Mouse (Mus musculus) MEL (cell line): ENCODE data around the gene Daw1. TPM values are rescaled to one million over a fixed set of nuclear protein-coding genes. Genes with fewer than 3 reads are reported as not detected.

Source experiments
- DNase-seq: peaks from one replicate; pipeline ENCODE4 v3.0.0; 2011; ENCODE audit warnings: low read depth, low spot score
- H3K27ac ChIP-seq: 2 replicates; pipeline ENCODE4 v1.5.1; 2012; ENCODE audit warnings: low read depth, mild to moderate bottlenecking, control low read depth, low read length, moderate library complexity; ENCODE audit not compliant: control insufficient read depth
- H3K27me3 ChIP-seq, 2 experiments: fragments of 150-350 bp in 1 of 2; sonication (generic) in 1 of 2; 2 replicates each; pipeline ENCODE4 v1.6.1; 2012; ENCODE audit warnings: low read length in 2 of 2, mild to moderate bottlenecking in 2 of 2, improper control_type of control experiment in 1 of 2, moderate library complexity in 1 of 2; ENCODE audit not compliant: insufficient read depth in 2 of 2, control insufficient read depth in 1 of 2
- H3K36me3 ChIP-seq, 2 experiments: 2 replicates each; pipeline ENCODE4 v1.6.1; 2012 to 2014; ENCODE audit warnings: low read length in 2 of 2, improper control_type of control experiment in 1 of 2, inconsistent platforms in 1 of 2, mild to moderate bottlenecking in 1 of 2; ENCODE audit not compliant: insufficient read depth in 2 of 2, control insufficient read depth in 1 of 2
- H3K4me1 ChIP-seq, 2 experiments: fragments of 150-350 bp in 1 of 2; sonication (generic) in 1 of 2; 2 replicates each; pipeline ENCODE4 v1.6.1; 2012; ENCODE audit warnings: low read length in 2 of 2, improper control_type of control experiment in 1 of 2, mild to moderate bottlenecking in 1 of 2; ENCODE audit not compliant: insufficient read depth in 2 of 2, control insufficient read depth in 1 of 2
- H3K4me3 ChIP-seq, 2 experiments: fragments of 150-350 bp in 1 of 2; sonication (generic) in 1 of 2; 2 replicates each; pipeline ENCODE4 v1.5.1; 2012; ENCODE audit warnings: low read depth in 2 of 2, low read length in 2 of 2, mild to moderate bottlenecking in 2 of 2, moderate library complexity in 2 of 2, control low read depth in 1 of 2, improper control_type of control experiment in 1 of 2; ENCODE audit not compliant: control insufficient read depth in 1 of 2, insufficient read depth in 1 of 2
- H3K79me2 ChIP-seq: 2 replicates; pipeline ENCODE4 v1.6.1; 2012; ENCODE audit warnings: mild to moderate bottlenecking, low read length, moderate library complexity; ENCODE audit not compliant: control insufficient read depth, poor library complexity, insufficient read depth
- H3K9ac ChIP-seq: 2 replicates; pipeline ENCODE4 v1.6.1; 2012; ENCODE audit warnings: low read depth, mild to moderate bottlenecking, control low read depth, low read length, moderate library complexity; ENCODE audit not compliant: control insufficient read depth, poor library complexity, severe bottlenecking
- H3K9me3 ChIP-seq: fragments of 150-350 bp; sonication (generic); replicated peaks from 2 replicates; pipeline ENCODE4 v1.6.1; 2012; ENCODE audit warnings: mild to moderate bottlenecking, low read length, improper control_type of control experiment, moderate library complexity; ENCODE audit not compliant: insufficient read depth
- BHLHE40 ChIP-seq: IDR thresholded peaks from 2 replicates; pipeline ENCODE4 v1.6.1; 2012; ENCODE audit warnings: low read depth, mild to moderate bottlenecking, inconsistent platforms, low read length, improper control_type of control experiment, borderline replicate concordance
- CTCF ChIP-seq, 3 experiments: IDR thresholded peaks in 2 of 3; conservative IDR thresholded peaks in 1 of 3; 2 replicates each; pipeline ENCODE4 v1.5.1; 2011 to 2012; ENCODE audit warnings: low read length in 3 of 3, low read depth in 2 of 3, mild to moderate bottlenecking in 2 of 3, improper control_type of control experiment in 1 of 3, inconsistent platforms in 1 of 3, mixed read lengths in 1 of 3, moderate library complexity in 1 of 3; ENCODE audit not compliant: control insufficient read depth in 1 of 3, insufficient read depth in 1 of 3, poor library complexity in 1 of 3, severe bottlenecking in 1 of 3
- E2F4 ChIP-seq: IDR thresholded peaks from 2 replicates; pipeline ENCODE4 v1.6.1; 2011; ENCODE audit warnings: low read depth, low read length, improper control_type of control experiment, borderline replicate concordance
- ELF1 ChIP-seq: IDR thresholded peaks from 2 replicates; pipeline ENCODE4 v1.6.1; 2014; ENCODE audit warnings: low read depth, mild to moderate bottlenecking, inconsistent platforms, low read length, improper control_type of control experiment, moderate library complexity
- EP300 ChIP-seq, 2 experiments: IDR thresholded peaks; 2 replicates each; pipeline ENCODE4 v1.6.1; 2011; ENCODE audit warnings: improper control_type of control experiment in 2 of 2, low read length in 2 of 2, low read depth in 1 of 2, mild to moderate bottlenecking in 1 of 2
- ETS1 ChIP-seq: IDR thresholded peaks from 2 replicates; pipeline ENCODE4 v1.6.1; 2012; ENCODE audit warnings: low read depth, mild to moderate bottlenecking, inconsistent platforms, low read length, improper control_type of control experiment, moderate library complexity
- GATA1 ChIP-seq: IDR thresholded peaks from 2 replicates; pipeline ENCODE4 v1.6.1; 2011; ENCODE audit warnings: low read depth, low read length, improper control_type of control experiment
- HCFC1 ChIP-seq: IDR thresholded peaks from 2 replicates; pipeline ENCODE4 v1.6.1; 2012; ENCODE audit warnings: low read depth, mild to moderate bottlenecking, inconsistent platforms, low read length, improper control_type of control experiment, moderate library complexity
- MAZ ChIP-seq: IDR thresholded peaks from 2 replicates; pipeline ENCODE4 v1.6.1; 2012; ENCODE audit warnings: low read depth, mild to moderate bottlenecking, inconsistent platforms, low read length, improper control_type of control experiment
- NRF1 ChIP-seq: IDR thresholded peaks from 2 replicates; pipeline ENCODE4 v1.6.1; 2014; ENCODE audit warnings: low read depth, mild to moderate bottlenecking, inconsistent platforms, low read length, improper control_type of control experiment, moderate library complexity; ENCODE audit not compliant: poor library complexity, insufficient read depth, severe bottlenecking
- POLR2AphosphoS2 ChIP-seq: IDR thresholded peaks from 2 replicates; pipeline ENCODE4 v1.6.1; 2011; ENCODE audit warnings: low read length, improper control_type of control experiment
- POLR2AphosphoS5 ChIP-seq: IDR thresholded peaks from 2 replicates; pipeline ENCODE4 v1.6.1; 2012; ENCODE audit warnings: low read depth, borderline replicate concordance, mild to moderate bottlenecking, inconsistent platforms, low read length, moderate library complexity, mixed read lengths
- SIN3A ChIP-seq: IDR thresholded peaks from 2 replicates; pipeline ENCODE4 v1.6.1; 2012; ENCODE audit warnings: low read length, improper control_type of control experiment, inconsistent platforms
- SMC3 ChIP-seq: IDR thresholded peaks from 2 replicates; pipeline ENCODE4 v1.6.1; 2011; ENCODE audit warnings: low read depth, low read length, improper control_type of control experiment
- USF1 ChIP-seq: IDR thresholded peaks from 2 replicates; pipeline ENCODE4 v1.6.1; 2014; ENCODE audit warnings: low read depth, mild to moderate bottlenecking, inconsistent platforms, low read length, improper control_type of control experiment, moderate library complexity
- USF2 ChIP-seq, 2 experiments: IDR thresholded peaks; 2 replicates each; pipeline ENCODE4 v1.6.1; 2011 to 2012; ENCODE audit warnings: improper control_type of control experiment in 2 of 2, low read length in 2 of 2, borderline replicate concordance in 1 of 2, inconsistent platforms in 1 of 2, low read depth in 1 of 2, mild to moderate bottlenecking in 1 of 2; ENCODE audit not compliant: insufficient read depth in 1 of 2
- ZC3H11A ChIP-seq: IDR thresholded peaks from 2 replicates; pipeline ENCODE4 v1.6.1; 2012; ENCODE audit warnings: low read depth, mild to moderate bottlenecking, inconsistent platforms, low read length, improper control_type of control experiment
- ZNF384 ChIP-seq: IDR thresholded peaks from 2 replicates; pipeline ENCODE4 v1.6.1; 2012; ENCODE audit warnings: low read depth, mild to moderate bottlenecking, inconsistent platforms, low read length, improper control_type of control experiment
- polyA plus RNA-seq, 2 experiments: library from polyadenylated mRNA; stranded (reverse) in 1 of 2; unstranded in 1 of 2; fragments of >175 nt in 1 of 2; fragments of >200 nt in 1 of 2; gene quantifications; 2 replicates each; pipeline versions ENCODE4 v1.2.1 to v1.2.4; 2012; ENCODE audit warnings: low replicate concordance in 2 of 2, low read depth in 1 of 2; ENCODE audit not compliant: insufficient read length in 2 of 2, insufficient read depth in 1 of 2, missing spikeins in 1 of 2
- total RNA-seq: library from RNA; depleted of rRNA; stranded (reverse); fragments of 300-350 nt; gene quantifications from 2 replicates; pipeline ENCODE4 v1.2.3, GENCODE M21; 2012

Daw1 gene
- total and polyA plus RNA-seq, 3 experiments, result not detected

DNA sequence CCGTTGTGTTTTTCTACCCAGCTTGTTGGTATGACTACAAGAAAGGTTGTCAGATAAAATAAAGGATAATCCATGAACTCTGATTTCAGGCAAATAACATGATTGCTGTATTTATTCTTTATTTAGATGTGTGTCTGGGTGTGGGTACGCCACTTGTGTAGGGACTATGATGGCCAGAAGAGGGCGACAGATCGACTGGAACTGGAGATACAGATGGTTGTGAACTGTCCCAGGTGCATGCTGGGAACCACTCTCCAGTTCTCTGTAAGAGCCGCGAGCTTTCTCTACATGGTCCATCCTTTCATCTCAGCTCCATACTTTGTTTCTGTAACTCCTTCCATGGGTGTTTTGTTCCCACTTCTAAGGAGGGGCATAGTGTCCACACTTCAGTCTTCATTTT, 20.8 kb upstream of the Daw1 start:
- H3K9me3 ChIP-seq, result no peaks in the 10 kb centered on the region
- TF ChIP-seq CTCF (IDR thresholded peaks at IDR 0.05 in 2 of 3, conservative IDR thresholded peaks at IDR 0.05 in 1 of 3; ENCODE audit: control insufficient read depth in 1 of 3, insufficient read depth in 1 of 3, low read depth in 2 of 3, low read length in 3 of 3, poor library complexity in 1 of 3, severe bottlenecking in 1 of 3), result 0 out of 6 replicates have a peak, but pooled peaks of 1 of the 3 experiments have one; percentile 6
- no peak for TF ChIP-seq USF1
- H3K27me3 ChIP-seq, result no peaks in the 10 kb centered on the region
- no peak overlapping the region for H3K4me3 ChIP-seq
- no peak overlapping the region for H3K9ac ChIP-seq
- no peaks in the 10 kb centered on the region for H3K79me2 ChIP-seq
- no peak for DNase-seq
- H3K4me1 ChIP-seq, result no peaks in the 10 kb centered on the region
- H3K36me3 ChIP-seq, result no peaks in the 10 kb centered on the region
- H3K27ac ChIP-seq, result no peak overlapping the region

DNA sequence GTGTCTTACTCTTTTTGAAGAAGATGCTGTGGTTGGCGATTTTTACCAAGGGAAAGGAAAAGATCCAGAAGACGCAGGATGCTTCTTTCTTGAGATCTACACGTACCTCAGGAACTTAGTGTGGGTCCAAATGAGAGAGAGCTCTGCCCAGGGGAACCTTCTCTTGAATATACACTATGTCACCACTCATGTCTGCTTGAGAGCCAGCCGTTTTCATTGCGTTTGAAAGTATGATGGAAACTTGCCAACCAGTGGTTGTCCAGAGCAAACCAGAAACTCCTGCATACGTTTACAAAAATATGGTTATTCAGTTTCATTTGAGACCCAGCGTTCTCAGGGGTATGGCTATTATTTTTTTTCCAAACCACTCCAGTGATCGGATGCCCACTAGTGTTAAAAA, 18.0 kb upstream of the Daw1 start:
- H3K27me3 ChIP-seq, result no peaks in the 10 kb centered on the region
- H3K9ac ChIP-seq, result no peak overlapping the region
- no peaks in the 10 kb centered on the region for H3K79me2 ChIP-seq
- no peak for DNase-seq
- no peaks in the 10 kb centered on the region for H3K36me3 ChIP-seq
- no peaks in the 10 kb centered on the region for H3K4me1 ChIP-seq
- no peak overlapping the region for H3K27ac ChIP-seq
- H3K9me3 ChIP-seq, result no peaks in the 10 kb centered on the region
- no peak for TF ChIP-seq HCFC1
- no peak for TF ChIP-seq BHLHE40
- TF ChIP-seq USF2 (IDR thresholded peaks at IDR 0.05; ENCODE audit: borderline replicate concordance in 1 of 2, insufficient read depth in 1 of 2, low read depth in 1 of 2, low read length in 2 of 2), result no peak
- TF ChIP-seq MAZ, result no peak
- no peak for TF ChIP-seq E2F4
- TF ChIP-seq SMC3, result no peak
- no peak for TF ChIP-seq GATA1
- TF ChIP-seq USF1, result no peak
- no peak for TF ChIP-seq ZC3H11A
- TF ChIP-seq SIN3A, result no peak
- H3K4me3 ChIP-seq, result no peak overlapping the region

DNA sequence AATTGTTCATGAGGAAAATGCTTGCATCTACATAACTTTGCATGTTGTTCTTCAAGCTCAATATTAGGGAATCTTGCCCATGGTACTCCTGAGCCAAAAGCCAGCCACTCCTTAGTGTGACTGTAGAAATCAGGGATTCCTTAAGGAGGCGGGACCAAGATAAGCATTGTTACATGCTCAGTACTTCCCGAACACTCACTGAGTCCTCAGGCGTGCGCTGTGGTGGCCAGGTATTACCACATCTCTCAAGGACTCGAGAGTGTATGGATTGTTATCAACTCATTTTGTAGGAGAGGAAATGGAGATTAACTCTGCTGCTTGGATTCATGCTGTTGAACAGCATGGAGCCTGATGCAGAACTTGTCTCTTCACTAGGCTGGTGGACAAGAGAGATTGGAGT, 17.5 kb upstream of the Daw1 start:
- Histone ChIP-seq H3K36me3 (no peaks in the 10 kb centered on the region), H3K4me3 (no peak overlapping the region), H3K27ac (no peak overlapping the region), H3K9ac (no peak overlapping the region), H3K9me3 (no peaks in the 10 kb centered on the region), H3K79me2 (no peaks in the 10 kb centered on the region)
- no peak for TF ChIP-seq NRF1
- no peak for TF ChIP-seq ETS1
- no peak for TF ChIP-seq ZNF384
- no peak for TF ChIP-seq POLR2AphosphoS5
- TF ChIP-seq POLR2AphosphoS2, result no peak
- TF ChIP-seq SMC3, result no peak
- TF ChIP-seq E2F4, result no peak
- no peak for TF ChIP-seq SIN3A
- no peak for TF ChIP-seq ELF1
- no peak for TF ChIP-seq HCFC1
- TF ChIP-seq EP300 (IDR thresholded peaks at IDR 0.05; ENCODE audit: low read depth in 1 of 2, low read length in 2 of 2), result no peak
- TF ChIP-seq, all 39 proteins: peak for 0
- Histone ChIP-seq H3K4me1 (no peaks in the 10 kb centered on the region), H3K27me3 (no peaks in the 10 kb centered on the region)
- no peak for DNase-seq
